Mouse (Mus musculus) gastrocnemius, postnatal 14 days (tissue): ENCODE measurements around the gene Slc13a3. TPM values are rescaled to one million over a fixed set of nuclear protein-coding genes. Genes with fewer than 3 reads are reported as not detected.
A peak's percentile ranks its signal among the peaks of the same experiment; 100 is the strongest.

Experiments used
- DNase-seq: peaks from one replicate; pipeline ENCODE4 v3.0.0; 2021; ENCODE audit warnings: mixed read lengths
- intact Hi-C: fragments of 180-260 bp; cut with DNase I; formaldehyde crosslinking; loops from one replicate; pipeline ENCODE4 v1.15.1; 2025; ENCODE audit warnings: low total_unique reads
- total RNA-seq, 2 experiments: library from RNA; stranded (reverse); gene quantifications; 2 replicates each; pipeline ENCODE4 v1.2.3; 2021

Gene Slc13a3
- total RNA-seq, 2 experiments from 2014 or later: 0.18 to 0.22 TPM

GRCm38 (mm10) chr2:165418577-165418976 is 54.5 kb downstream of the Slc13a3 start:
- no peak for DNase-seq
- intact Hi-C loops: no loop called here

GRCm38 (mm10) chr2:165417291-165417690 is 55.7 kb downstream of the Slc13a3 start:
- intact Hi-C loops: no loop called here
- peak; percentile 39 for DNase-seq

- intact Hi-C loops: no loop called here
These were observed 57.2 kb downstream of the Slc13a3 start for GRCm38 (mm10) chr2:165415795-165416194.

GRCm38 (mm10) chr2:165415141-165415721 is 57.8 kb downstream of the Slc13a3 start:
- intact Hi-C loops: no loop called here
- no peak for DNase-seq

More at GRCm38 (mm10) chr2:165415795-165416194, 57.2 kb downstream of the Slc13a3 start:
- DNase-seq: no peak

- DNase-seq: no peak
These were observed 58.7 kb downstream of the Slc13a3 start for GRCm38 (mm10) chr2:165414321-165414720.

GRCm38 (mm10) chr2:165413884-165414283 is 59.1 kb downstream of the Slc13a3 start:
- no peak for DNase-seq
- intact Hi-C loops: no loop called here

More at GRCm38 (mm10) chr2:165414321-165414720, 58.7 kb downstream of the Slc13a3 start:
- intact Hi-C loops: no loop called here

GRCm38 (mm10) chr2:165407700-165408301 is 65.2 kb downstream of the Slc13a3 start:
- DNase-seq: peak; percentile 74
- intact Hi-C loops: no loop called here

- DNase-seq: no peak
- intact Hi-C loops: no loop called here
These were observed 67.7 kb downstream of the Slc13a3 start for GRCm38 (mm10) chr2:165405351-165405750.

- intact Hi-C loops: no loop called here
These were observed 68.1 kb downstream of the Slc13a3 start for GRCm38 (mm10) chr2:165404951-165405350.

GRCm38 (mm10) chr2:165398164-165398785 is 74.8 kb downstream of the Slc13a3 start:
- no peak for DNase-seq
- intact Hi-C loops: no loop called here

More at GRCm38 (mm10) chr2:165404951-165405350, 68.1 kb downstream of the Slc13a3 start:
- DNase-seq: no peak

GRCm38 (mm10) chr2:165397502-165398163 is 75.4 kb downstream of the Slc13a3 start:
- DNase-seq: peak; percentile 70
- intact Hi-C loops: no loop called here

- DNase-seq: peak; percentile 72
These were observed 76.1 kb downstream of the Slc13a3 start for GRCm38 (mm10) chr2:165396831-165397501.

GRCm38 (mm10) chr2:165392156-165392555 is 80.9 kb downstream of the Slc13a3 start:
- intact Hi-C loops: loop anchor here (5.0 kb wide), 1 partner anchor 95 kb away; no protein-coding TSS in a partner anchor
- DNase-seq: no peak

More at GRCm38 (mm10) chr2:165396831-165397501, 76.1 kb downstream of the Slc13a3 start:
- intact Hi-C loops: no loop called here

GRCm38 (mm10) chr2:165391561-165391960 is 81.5 kb downstream of the Slc13a3 start:
- DNase-seq: peak; percentile 70
- intact Hi-C loops: loop anchor here (5.0 kb wide), 1 partner anchor 96 kb away; no protein-coding TSS in a partner anchor

- DNase-seq: no peak
- intact Hi-C loops: no loop called here
These were observed 83.6 kb downstream of the Slc13a3 start for GRCm38 (mm10) chr2:165389299-165389952.

- intact Hi-C loops: no loop called here
- peak; percentile 94 for DNase-seq
These were observed 85.1 kb downstream of the Slc13a3 start, which contains the start of gene Zfp334 for GRCm38 (mm10) chr2:165387844-165388495. Gene Zfp334, minus strand, starts transcription at chr2:165388259.

GRCm38 (mm10) chr2:165387370-165387769 is 85.7 kb downstream of the Slc13a3 start:
- DNase-seq: no peak
- intact Hi-C loops: no loop called here

- intact Hi-C loops: no loop called here
- DNase-seq: no peak
These were observed 93.0 kb downstream of the Slc13a3 start for GRCm38 (mm10) chr2:165380050-165380449.
